Mouse (Mus musculus): Measurements from ENCODE around the gene Crygc. TPM values are rescaled to one million over a fixed set of nuclear protein-coding genes. Genes with fewer than 3 reads are reported as not detected.
A peak's percentile ranks its signal among the peaks of the same experiment; 100 is the strongest.

Crygc gene
- total RNA-seq (2014; rRNA removed) (not detected in 2 replicates), polyA plus RNA-seq (2015; fragmentation: Nextera tagmentation; extraction: Ambion mirVana) (not detected in 2 replicates)

- Histone ChIP-seq H3K27me3 (ENCODE audit: insufficient read depth, low read length) (no peaks in the 10 kb centered on the region), H3K4me2 (ENCODE audit: low read depth, low read length) (no peak within 1 kb of the TSS), H3K4me1 (ENCODE audit: insufficient read depth, low read length) (no peaks in the 10 kb centered on the region), H3K36me3 (ENCODE audit: insufficient read depth, low read length) (no peaks in the 10 kb centered on the region), H3K27ac (no peak within 1 kb of the TSS), H3K4me3 (ENCODE audit: low read length) (no peak within 1 kb of the TSS), H3K9ac (replicated peaks; ENCODE audit: low read length) (no peak within 1 kb of the TSS), H3K9me3 (ENCODE audit: low read length) (no peaks in the 10 kb centered on the region)
- no peak for TF ChIP-seq CTCF (IDR thresholded peaks at IDR 0.05; ENCODE audit: low read depth)
- ATAC-seq = no peak
- DNase-seq (ENCODE audit: low spot score) = no peak
- WGBS = 58% methylated on average over 6 of the region's 6 CpGs
Measured at GRCm38 (mm10) chr1:65073589-65073988, at the start of gene Crygc. Gene Crygc (minus strand): TSS chr1:65073689.

- Histone ChIP-seq H3K27ac (no peak within 1 kb of the TSS), H3K4me3 (ENCODE audit: low read length) (peak within 1 kb of the TSS; percentile 39), H3K27me3 (ENCODE audit: insufficient read depth, low read length) (no peaks in the 10 kb centered on the region), H3K4me1 (ENCODE audit: insufficient read depth, low read length) (no peaks in the 10 kb centered on the region), H3K4me2 (ENCODE audit: low read depth, low read length) (peak within 1 kb of the TSS; percentile 55), H3K9ac (replicated peaks; ENCODE audit: low read length) (peak within 1 kb of the TSS; percentile 38; the same call in 1 of the 2 replicates), H3K9me3 (ENCODE audit: low read length) (no peaks in the 10 kb centered on the region), H3K36me3 (ENCODE audit: insufficient read depth, low read length) (no peaks in the 10 kb centered on the region)
- 16% methylated on average over 9 of the region's 9 CpGs for WGBS
- ATAC-seq (peak; percentile 69; the same call in 1 of the 2 replicates), DNase-seq (ENCODE audit: low spot score) (peak; percentile 63)
- TF ChIP-seq CTCF (IDR thresholded peaks at IDR 0.05; ENCODE audit: low read depth) = no peak
Measured at GRCm38 (mm10) chr1:65122574-65123372, 49.3 kb upstream of the Crygc start, which contains the start of gene D630023F18Rik. Gene D630023F18Rik (minus strand): TSS chr1:65123214.

GRCm38 (mm10) chr1:65119438-65119837 is 45.9 kb upstream of the Crygc start, which contains the start of gene Gm28845:
Gene Gm28845 (minus strand): TSS chr1:65119558.
- no peaks in the 10 kb centered on the region for H3K27me3 ChIP-seq (ENCODE audit: insufficient read depth, low read length)
- H3K9ac ChIP-seq (replicated peaks; ENCODE audit: low read length) = no peak within 1 kb of the TSS
- no peak within 1 kb of the TSS for H3K4me2 ChIP-seq (ENCODE audit: low read depth, low read length)
- no peak for ATAC-seq
- 71% methylated on average over 1 of the region's 1 CpGs for WGBS
- TF ChIP-seq CTCF (IDR thresholded peaks at IDR 0.05; ENCODE audit: low read depth) = no peak
- no peaks in the 10 kb centered on the region for H3K9me3 ChIP-seq (ENCODE audit: low read length)
- H3K4me1 ChIP-seq (ENCODE audit: insufficient read depth, low read length) = no peaks in the 10 kb centered on the region
- no peak within 1 kb of the TSS for H3K4me3 ChIP-seq (ENCODE audit: low read length)
- DNase-seq (ENCODE audit: low spot score) = no peak
- no peak within 1 kb of the TSS for H3K27ac ChIP-seq
- no peaks in the 10 kb centered on the region for H3K36me3 ChIP-seq (ENCODE audit: insufficient read depth, low read length)

GRCm38 (mm10) chr1:65118150-65118913 is 44.8 kb upstream of the Crygc start:
- Histone ChIP-seq H3K4me2 (ENCODE audit: low read depth, low read length) (no peak overlapping the region), H3K4me3 (ENCODE audit: low read length) (no peak overlapping the region), H3K9ac (replicated peaks; ENCODE audit: low read length) (no peak overlapping the region), H3K4me1 (ENCODE audit: insufficient read depth, low read length) (no peaks in the 10 kb centered on the region), H3K27ac (no peak overlapping the region), H3K27me3 (ENCODE audit: insufficient read depth, low read length) (no peaks in the 10 kb centered on the region), H3K9me3 (ENCODE audit: low read length) (no peaks in the 10 kb centered on the region), H3K36me3 (ENCODE audit: insufficient read depth, low read length) (no peaks in the 10 kb centered on the region)
- DNase-seq (ENCODE audit: low spot score) (no peak), ATAC-seq (no peak)
- no peak for TF ChIP-seq CTCF (IDR thresholded peaks at IDR 0.05; ENCODE audit: low read depth)
- 79% methylated on average over 8 of the region's 8 CpGs for WGBS

- no peaks in the 10 kb centered on the region for H3K36me3 ChIP-seq (ENCODE audit: insufficient read depth, low read length)
- H3K4me1 ChIP-seq (ENCODE audit: insufficient read depth, low read length) = no peaks in the 10 kb centered on the region
- WGBS = 94% methylated on average over 5 of the region's 5 CpGs
- H3K9me3 ChIP-seq (ENCODE audit: low read length) = no peaks in the 10 kb centered on the region
- H3K4me3 ChIP-seq (ENCODE audit: low read length) = no peak overlapping the region
- TF ChIP-seq CTCF (IDR thresholded peaks at IDR 0.05; ENCODE audit: low read depth) = no peak
- H3K27ac ChIP-seq = no peak overlapping the region
- no peak overlapping the region for H3K9ac ChIP-seq (replicated peaks; ENCODE audit: low read length)
- DNase-seq (ENCODE audit: low spot score) (no peak), ATAC-seq (no peak)
- H3K4me2 ChIP-seq (ENCODE audit: low read depth, low read length) = no peak overlapping the region
- H3K27me3 ChIP-seq (ENCODE audit: insufficient read depth, low read length) = no peaks in the 10 kb centered on the region
Measured at GRCm38 (mm10) chr1:65113536-65114172, 40.2 kb upstream of the Crygc start.

- no peak for DNase-seq (ENCODE audit: low spot score)
- ATAC-seq = 0 out of 2 replicates have a peak, but pooled peaks have one; percentile 16
- no peak for TF ChIP-seq CTCF (IDR thresholded peaks at IDR 0.05; ENCODE audit: low read depth)
- WGBS = 44% methylated on average over 14 of the region's 14 CpGs
- Histone ChIP-seq H3K27me3 (ENCODE audit: insufficient read depth, low read length) (no peaks in the 10 kb centered on the region), H3K4me3 (ENCODE audit: low read length) (0 out of 2 replicates have a peak overlapping the region, but pooled peaks have one; percentile 11), H3K36me3 (ENCODE audit: insufficient read depth, low read length) (no peaks in the 10 kb centered on the region), H3K9me3 (ENCODE audit: low read length) (no peaks in the 10 kb centered on the region), H3K4me2 (ENCODE audit: low read depth, low read length) (peak overlapping the region; percentile 48), H3K4me1 (ENCODE audit: insufficient read depth, low read length) (no peaks in the 10 kb centered on the region), H3K27ac (0 out of 2 replicates have a peak overlapping the region, but pooled peaks have one; percentile 1), H3K9ac (replicated peaks; ENCODE audit: low read length) (peak overlapping the region; percentile 35; the same call in 1 of the 2 replicates)
Measured at GRCm38 (mm10) chr1:65112807-65113196, 39.3 kb upstream of the Crygc start.
